Mouse (Mus musculus) heart, embryonic 15.5 days (tissue): Measurements from ENCODE around the gene Pax3. TPM values are rescaled to one million over a fixed set of nuclear protein-coding genes. Genes with fewer than 3 reads are reported as not detected.

Experiments
- ATAC-seq: fragments of 200-750 bp; cut with Nextera tagmentation; replicated peaks from 2 replicates; pipeline ENCODE4 v1.8.0; 2017; ENCODE audit warnings: low read depth, moderate TSS enrichment; ENCODE audit not compliant: insufficient number of reproducible peaks, insufficient read depth, low FRiP score
- H3K27ac ChIP-seq: fragments of 300-500 bp; sonication (generic); 2 replicates; pipeline ENCODE4 v1.5.1; 2015; ENCODE audit warnings: mild to moderate bottlenecking, inconsistent platforms
- H3K27me3 ChIP-seq: fragments of 300-500 bp; sonication (generic); 2 replicates; pipeline ENCODE4 v1.6.1; 2015; ENCODE audit warnings: inconsistent platforms
- H3K36me3 ChIP-seq: fragments of 300-500 bp; sonication (generic); 2 replicates; pipeline ENCODE4 v1.6.1; 2015; ENCODE audit warnings: mild to moderate bottlenecking, inconsistent platforms
- H3K4me1 ChIP-seq: fragments of 300-500 bp; sonication (generic); replicated peaks from 2 replicates; pipeline ENCODE4 v1.6.1; 2015; ENCODE audit warnings: inconsistent platforms
- H3K4me2 ChIP-seq: fragments of 300-500 bp; sonication (generic); 2 replicates; pipeline ENCODE4 v1.6.1; 2015; ENCODE audit warnings: inconsistent platforms, mild to moderate bottlenecking, moderate library complexity
- H3K4me3 ChIP-seq: fragments of 300-500 bp; sonication (generic); 2 replicates; pipeline ENCODE4 v1.5.1; 2015; ENCODE audit warnings: mild to moderate bottlenecking, inconsistent platforms
- H3K9ac ChIP-seq: fragments of 300-500 bp; sonication (generic); 2 replicates; pipeline ENCODE4 v1.6.1; 2015; ENCODE audit warnings: mild to moderate bottlenecking, inconsistent platforms
- H3K9me3 ChIP-seq: fragments of 300-500 bp; sonication (generic); replicated peaks from 2 replicates; pipeline ENCODE4 v1.6.1; 2016; ENCODE audit warnings: inconsistent platforms
- WGBS: fragments of 180-500 bp; shearing (Covaris S2); methylation state at CpG from one replicate; pipeline ENCODE4 v1.1.7; 2015; ENCODE audit warnings: mixed read lengths; 5-methylcytosine and 5-hydroxymethylcytosine counted together
- polyA plus RNA-seq: library from polyadenylated mRNA; unstranded; fragments of >200 nt; fragmentation: Nextera tagmentation; extraction: Ambion mirVana; gene quantifications from 2 replicates; pipeline ENCODE4 v1.2.1, GENCODE M21; 2015

The Pax3 gene
- polyA plus RNA-seq, 1 experiment from 2014 or later, result 0.15 TPM

DNA sequence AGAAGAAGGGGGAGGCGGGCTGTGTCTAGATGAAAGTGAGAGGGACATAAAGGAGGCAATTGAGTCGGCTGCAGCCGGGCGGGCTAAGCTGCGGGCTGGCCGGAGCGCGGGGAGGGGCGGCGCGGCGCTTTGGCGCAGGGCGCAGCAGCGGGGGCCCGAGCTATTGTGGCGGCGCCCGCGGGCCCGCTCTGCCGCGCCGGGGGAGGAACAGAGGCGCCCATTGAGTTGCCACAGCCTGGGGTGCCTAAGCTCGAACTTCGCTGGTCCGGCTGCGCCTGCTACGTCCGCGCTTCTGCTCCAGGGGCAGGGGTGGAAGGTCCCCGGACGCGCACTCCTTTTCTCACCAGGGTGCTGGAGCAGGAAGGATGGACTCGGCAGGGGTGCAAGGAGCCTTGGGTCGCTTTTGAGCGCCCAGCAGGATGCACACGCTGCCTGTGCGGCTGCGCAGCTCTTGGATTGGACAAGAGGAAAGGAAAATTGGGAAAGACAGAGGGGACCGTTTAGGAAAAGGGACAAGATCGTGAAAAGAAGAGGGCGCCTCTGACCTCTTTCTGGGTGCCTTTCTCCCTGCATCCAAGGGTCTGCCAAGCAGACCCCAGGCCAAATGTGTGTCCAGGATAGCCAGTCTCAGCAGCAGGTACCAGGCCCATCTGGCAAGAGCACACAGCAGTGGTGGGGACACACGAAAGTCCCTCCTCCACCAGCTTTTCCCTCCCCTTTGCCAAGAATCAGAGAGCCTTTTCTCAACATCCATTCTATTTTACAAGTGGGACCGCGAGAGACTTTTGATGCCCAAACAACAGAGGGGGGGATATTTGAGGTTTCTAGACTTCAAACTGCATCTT, 7.2 kb downstream of the Pax3 start:
- Histone ChIP-seq H3K27me3 (peaks cover 97% of the 10 kb centered on the region), H3K4me2 (peak overlapping the region; percentile 62)
- 1% methylated on average over 47 of the region's 47 CpGs for WGBS

DNA sequence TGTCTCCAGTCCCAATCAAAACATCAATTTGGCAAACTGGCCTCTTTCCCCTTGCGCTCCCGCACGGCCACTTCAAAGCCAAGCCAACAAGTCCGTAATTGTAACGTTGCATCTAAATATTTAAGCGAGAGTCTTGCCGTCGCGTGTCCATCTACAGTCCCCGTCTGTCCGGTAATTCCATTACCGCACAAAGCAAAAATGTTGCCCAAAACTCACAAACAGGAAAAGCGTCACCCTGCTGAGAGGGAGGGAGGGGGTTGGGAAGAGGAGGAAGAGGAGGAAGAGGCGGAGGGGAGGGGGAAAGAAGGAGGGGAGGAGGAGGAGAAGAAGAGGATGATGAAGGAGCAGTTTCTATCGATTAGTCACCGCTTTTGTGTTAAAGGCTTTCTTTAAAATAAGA, 7.9 kb downstream of the Pax3 start:
- Histone ChIP-seq H3K4me3 (peak overlapping the region; percentile 38), H3K4me1 (peaks cover 8% of the 10 kb centered on the region)

More for the DNA sequence above, 7.2 kb downstream of the Pax3 start:
- peaks cover 8% of the 10 kb centered on the region for H3K4me1 ChIP-seq
- H3K9ac ChIP-seq, result no peak overlapping the region
- H3K27ac ChIP-seq, result no peak overlapping the region
- H3K4me3 ChIP-seq, result peak overlapping the region; percentile 38
- ATAC-seq, result no peak; the same call in 1 of the 2 replicates
- H3K9me3 ChIP-seq, result no peaks in the 10 kb centered on the region
- no peaks in the 10 kb centered on the region for H3K36me3 ChIP-seq

DNA sequence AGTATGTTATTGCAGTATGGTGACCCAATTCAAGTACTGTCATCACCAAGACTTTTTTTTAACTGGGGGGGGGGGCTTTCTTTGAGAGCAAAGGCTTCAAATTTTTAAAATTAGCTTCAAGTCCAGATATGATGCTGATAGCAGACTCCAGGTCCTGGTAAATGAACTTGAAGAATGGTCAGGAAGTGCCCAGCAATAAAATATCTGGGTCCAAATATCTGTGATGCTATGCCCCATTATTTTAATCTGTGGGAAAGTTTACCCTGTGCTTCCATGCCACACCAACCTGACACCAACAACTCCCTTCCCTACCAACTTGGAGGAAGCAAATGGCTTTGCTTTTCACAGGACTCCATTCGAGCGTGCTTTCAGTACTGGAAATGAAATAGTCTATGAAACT, 8.6 kb downstream of the Pax3 start:
- H3K27me3 ChIP-seq, result peaks cover 92% of the 10 kb centered on the region
- no peak overlapping the region for H3K4me3 ChIP-seq
- no peak overlapping the region for H3K27ac ChIP-seq
- H3K4me1 ChIP-seq, result peaks cover 8% of the 10 kb centered on the region
- no peaks in the 10 kb centered on the region for H3K9me3 ChIP-seq
- 6% methylated on average over 2 of the region's 2 CpGs for WGBS
- ATAC-seq, result no peak
- H3K9ac ChIP-seq, result no peak overlapping the region
- H3K4me2 ChIP-seq, result no peak overlapping the region
- H3K36me3 ChIP-seq, result no peaks in the 10 kb centered on the region

More for the DNA sequence above, 7.9 kb downstream of the Pax3 start:
- Histone ChIP-seq H3K9me3 (no peaks in the 10 kb centered on the region), H3K27me3 (peaks cover 96% of the 10 kb centered on the region), H3K27ac (no peak overlapping the region), H3K36me3 (no peaks in the 10 kb centered on the region), H3K4me2 (peak overlapping the region; percentile 62), H3K9ac (no peak overlapping the region)
- no peak for ATAC-seq
- 3% methylated on average over 16 of the region's 16 CpGs for WGBS

DNA sequence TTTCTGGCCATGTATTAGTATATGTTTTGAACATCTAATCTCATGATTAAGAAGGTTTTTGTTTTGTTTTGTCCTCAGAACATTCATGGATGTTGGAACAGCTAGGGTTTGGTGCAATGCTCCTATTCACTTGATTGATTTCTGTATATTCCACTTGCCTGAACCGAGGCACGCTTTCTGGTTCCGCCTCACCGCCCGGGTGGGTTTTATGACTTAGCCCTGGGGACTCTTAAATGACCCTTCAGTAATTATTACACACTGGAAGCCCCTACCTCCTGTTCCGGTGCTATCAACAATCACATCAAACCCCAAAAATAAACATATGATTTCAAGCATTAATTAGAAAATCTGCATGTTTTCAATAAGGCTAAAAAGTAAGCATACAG, 9.2 kb downstream of the Pax3 start:
- no peak for ATAC-seq
- no peak overlapping the region for H3K27ac ChIP-seq
- no peak overlapping the region for H3K9ac ChIP-seq
- peaks cover 92% of the 10 kb centered on the region for H3K27me3 ChIP-seq
- H3K9me3 ChIP-seq, result no peaks in the 10 kb centered on the region
- no peak overlapping the region for H3K4me2 ChIP-seq
- no peak overlapping the region for H3K4me3 ChIP-seq
- H3K4me1 ChIP-seq, result peaks cover 8% of the 10 kb centered on the region
- H3K36me3 ChIP-seq, result no peaks in the 10 kb centered on the region
- 19% methylated on average over 6 of the region's 6 CpGs for WGBS

DNA sequence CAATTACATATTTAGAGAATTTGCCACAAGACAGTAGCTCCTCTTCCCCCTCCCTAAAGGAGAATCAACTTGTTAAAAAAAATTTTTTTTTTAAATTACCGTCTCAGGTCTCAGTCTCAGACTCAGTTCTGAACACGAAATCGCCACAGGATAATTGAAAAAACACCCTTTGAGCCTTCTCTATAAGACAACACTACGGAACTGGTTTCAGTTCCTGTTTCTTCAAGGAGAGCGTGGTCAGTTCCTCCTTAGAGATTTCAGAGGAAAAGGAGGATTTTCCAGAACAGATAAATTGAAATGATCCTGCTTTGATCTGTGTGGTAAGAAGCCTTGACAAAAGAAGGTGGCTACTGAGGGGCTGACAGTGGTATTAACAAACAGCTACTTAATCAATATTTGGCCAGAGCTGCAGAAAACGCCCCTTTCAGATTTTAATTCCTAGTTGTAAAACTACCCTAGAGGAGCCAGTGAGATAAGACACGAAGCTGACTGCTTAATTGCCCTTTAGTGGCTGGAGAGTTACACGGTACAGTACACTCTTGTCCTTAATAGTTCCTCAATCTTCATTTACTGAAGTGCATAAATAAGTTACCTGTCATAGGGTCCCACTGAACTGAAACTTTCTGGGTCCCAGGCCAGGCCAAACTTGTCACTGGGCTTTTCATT, 9.7 kb downstream of the Pax3 start:
- no peak for ATAC-seq
- Histone ChIP-seq H3K9me3 (no peaks in the 10 kb centered on the region), H3K36me3 (no peaks in the 10 kb centered on the region), H3K4me1 (peaks cover 8% of the 10 kb centered on the region), H3K4me2 (no peak overlapping the region), H3K4me3 (no peak overlapping the region), H3K27me3 (peaks cover 92% of the 10 kb centered on the region), H3K27ac (no peak overlapping the region), H3K9ac (no peak overlapping the region)
- WGBS, result 7% methylated on average over 8 of the region's 8 CpGs

DNA sequence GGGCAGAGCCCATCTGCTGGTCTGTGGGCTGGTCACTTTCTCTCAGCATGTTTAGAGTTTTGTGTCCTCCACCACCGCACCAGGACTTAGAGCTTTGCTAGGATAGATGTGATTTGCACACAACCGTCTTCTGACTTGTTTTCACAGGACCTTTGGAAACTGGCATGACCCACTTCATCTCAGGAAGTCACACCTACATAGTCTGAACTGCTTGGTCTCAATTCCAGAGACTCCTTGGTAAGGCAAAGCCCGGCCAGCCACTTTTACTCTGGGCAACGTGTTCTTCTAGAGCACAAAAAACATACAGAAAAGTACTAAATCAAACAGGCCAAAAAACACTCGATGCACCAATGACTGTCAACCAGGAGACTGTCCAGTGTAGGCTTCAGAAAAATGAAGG, 14.0 kb downstream of the Pax3 start:
- no peak for ATAC-seq

DNA sequence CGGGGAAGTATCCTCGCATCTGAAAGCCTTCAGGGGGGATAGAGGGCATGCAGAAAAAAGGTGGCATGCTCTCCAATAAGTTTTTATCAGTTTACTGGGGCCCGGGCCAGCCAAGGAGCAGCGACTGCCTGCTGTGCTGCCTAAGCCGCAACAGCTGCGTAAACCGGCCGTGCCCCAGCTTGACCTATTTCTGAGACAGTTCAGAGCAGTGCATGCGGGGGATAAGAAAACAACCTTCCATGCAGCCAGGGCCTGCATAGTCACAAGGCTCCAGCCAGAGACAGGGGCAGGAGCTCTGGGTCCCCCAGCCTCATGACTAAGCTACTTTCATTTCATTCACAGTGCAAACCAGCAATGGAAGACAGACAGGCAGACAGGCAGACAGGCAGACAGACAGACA, 15.1 kb downstream of the Pax3 start:
- Histone ChIP-seq H3K9ac (no peak overlapping the region), H3K4me3 (peak overlapping the region; percentile 26), H3K9me3 (no peaks in the 10 kb centered on the region), H3K36me3 (no peaks in the 10 kb centered on the region), H3K4me2 (peak overlapping the region; percentile 34), H3K27ac (no peak overlapping the region), H3K27me3 (peaks cover 70% of the 10 kb centered on the region), H3K4me1 (no peaks in the 10 kb centered on the region)
- WGBS, result 14% methylated on average over 9 of the region's 9 CpGs
- no peak for ATAC-seq

More for the DNA sequence above, 14.0 kb downstream of the Pax3 start:
- 61% methylated on average over 5 of the region's 5 CpGs for WGBS
- H3K9me3 ChIP-seq, result no peaks in the 10 kb centered on the region
- H3K36me3 ChIP-seq, result no peaks in the 10 kb centered on the region
- H3K4me2 ChIP-seq, result no peak overlapping the region
- H3K4me3 ChIP-seq, result no peak overlapping the region
- peaks cover 80% of the 10 kb centered on the region for H3K27me3 ChIP-seq
- H3K27ac ChIP-seq, result no peak overlapping the region
- H3K9ac ChIP-seq, result no peak overlapping the region
- H3K4me1 ChIP-seq, result no peaks in the 10 kb centered on the region

DNA sequence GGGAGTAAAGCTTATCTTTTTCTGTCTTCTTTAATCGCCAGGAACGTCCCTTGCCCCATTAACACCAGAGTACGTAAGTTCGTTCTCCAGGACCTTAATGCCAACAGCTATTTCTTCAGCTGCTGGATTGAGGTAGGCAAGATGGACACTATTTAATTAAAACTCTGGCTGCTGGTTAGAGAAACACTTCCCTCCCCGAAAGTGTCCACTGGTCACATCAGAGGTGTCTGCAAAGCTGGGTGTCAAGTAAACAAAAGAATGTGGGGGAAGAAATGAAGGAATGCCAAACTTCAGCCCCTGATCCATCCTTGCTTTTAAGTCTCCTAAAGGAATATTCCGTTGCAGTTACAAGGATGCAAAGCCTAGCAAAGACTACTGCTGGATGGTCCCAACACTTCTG, 24.6 kb downstream of the Pax3 start:
- no peak overlapping the region for H3K27ac ChIP-seq
- ATAC-seq, result no peak
- H3K36me3 ChIP-seq, result no peaks in the 10 kb centered on the region
- 42% methylated on average over 6 of the region's 6 CpGs for WGBS
- no peak overlapping the region for H3K4me3 ChIP-seq
- H3K4me1 ChIP-seq, result no peaks in the 10 kb centered on the region
- no peaks in the 10 kb centered on the region for H3K9me3 ChIP-seq
- peaks cover 55% of the 10 kb centered on the region for H3K27me3 ChIP-seq
- H3K9ac ChIP-seq, result no peak overlapping the region
- no peak overlapping the region for H3K4me2 ChIP-seq

DNA sequence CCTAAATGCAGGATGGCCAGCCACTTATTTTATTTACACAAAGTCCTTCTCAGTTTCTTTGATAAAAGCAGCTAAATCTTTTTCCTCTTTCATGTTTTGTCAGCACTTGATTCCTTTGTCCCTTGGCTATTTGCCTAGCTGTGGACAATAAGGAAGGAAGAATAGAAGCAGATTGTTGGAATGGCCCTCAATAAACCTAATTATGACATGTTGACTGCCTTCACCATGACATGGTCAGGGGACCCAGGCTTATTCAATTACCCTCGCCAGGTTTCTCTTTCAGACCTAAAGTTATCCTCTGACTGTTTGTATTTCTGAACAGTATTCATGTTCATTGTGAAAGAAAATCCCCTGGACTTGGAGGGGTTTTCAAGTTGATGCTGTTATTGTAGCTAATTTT, 25.3 kb downstream of the Pax3 start:
- no peaks in the 10 kb centered on the region for H3K4me1 ChIP-seq
- H3K27me3 ChIP-seq, result peaks cover 52% of the 10 kb centered on the region
- no peak overlapping the region for H3K9ac ChIP-seq
- H3K9me3 ChIP-seq, result no peaks in the 10 kb centered on the region
- 56% methylated on average over 1 of the region's 1 CpGs for WGBS
- H3K4me3 ChIP-seq, result no peak overlapping the region
- no peak overlapping the region for H3K27ac ChIP-seq
- H3K36me3 ChIP-seq, result no peaks in the 10 kb centered on the region
- ATAC-seq, result no peak
- H3K4me2 ChIP-seq, result no peak overlapping the region

DNA sequence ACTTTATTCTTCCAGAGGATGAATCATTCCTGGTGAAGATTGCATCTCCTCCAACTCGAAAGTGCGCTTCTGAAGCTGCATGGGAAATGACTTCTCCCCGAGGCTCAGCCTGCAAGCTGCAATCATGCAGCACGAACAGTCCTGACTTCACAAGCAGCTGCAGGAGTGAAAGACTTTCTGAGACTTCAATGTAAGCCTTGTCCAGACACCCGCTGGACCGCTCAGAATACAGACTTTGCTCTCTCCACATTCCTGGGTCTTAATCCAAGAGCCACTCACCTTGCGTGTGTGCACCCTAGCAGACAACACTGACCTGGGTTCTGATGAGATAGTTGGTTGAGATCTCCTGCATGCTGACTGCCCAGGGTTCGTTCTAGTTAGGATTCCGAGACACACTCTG, 26.2 kb downstream of the Pax3 start:
- Histone ChIP-seq H3K27ac (no peak overlapping the region), H3K27me3 (peaks cover 51% of the 10 kb centered on the region), H3K4me1 (no peaks in the 10 kb centered on the region), H3K36me3 (no peaks in the 10 kb centered on the region), H3K9ac (no peak overlapping the region), H3K9me3 (no peaks in the 10 kb centered on the region), H3K4me2 (no peak overlapping the region), H3K4me3 (no peak overlapping the region)
- WGBS, result 65% methylated on average over 9 of the region's 9 CpGs
- no peak for ATAC-seq

DNA sequence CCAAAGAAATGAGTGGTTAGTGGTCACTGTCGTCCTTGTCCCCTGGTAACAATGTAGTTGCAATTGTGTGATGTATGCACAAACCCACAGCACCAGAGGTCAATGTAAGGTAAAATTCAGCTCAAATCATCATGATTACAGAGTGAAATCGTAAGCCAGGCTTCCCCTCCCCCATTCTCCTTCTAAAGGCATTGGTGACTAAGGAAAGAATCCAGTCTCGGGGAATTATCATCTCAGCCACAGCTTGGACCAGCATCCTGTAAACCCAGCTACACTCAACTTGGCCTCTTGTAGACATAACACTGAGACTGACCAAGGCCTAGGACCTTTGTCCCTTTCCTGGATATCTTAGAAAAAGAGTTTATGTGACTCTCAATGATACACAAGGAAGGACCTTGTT, 28.1 kb downstream of the Pax3 start:
- H3K27me3 ChIP-seq, result peaks cover 44% of the 10 kb centered on the region
- no peaks in the 10 kb centered on the region for H3K9me3 ChIP-seq

More for the DNA sequence above, 28.1 kb downstream of the Pax3 start:
- Histone ChIP-seq H3K36me3 (no peaks in the 10 kb centered on the region), H3K4me2 (no peak overlapping the region), H3K4me3 (no peak overlapping the region), H3K9ac (no peak overlapping the region), H3K27ac (no peak overlapping the region), H3K4me1 (no peaks in the 10 kb centered on the region)
- WGBS, result 57% methylated on average over 3 of the region's 3 CpGs
- no peak for ATAC-seq
